Mouse (Mus musculus): ENCODE data around the gene Camta1.

Gene Camta1

DNA sequence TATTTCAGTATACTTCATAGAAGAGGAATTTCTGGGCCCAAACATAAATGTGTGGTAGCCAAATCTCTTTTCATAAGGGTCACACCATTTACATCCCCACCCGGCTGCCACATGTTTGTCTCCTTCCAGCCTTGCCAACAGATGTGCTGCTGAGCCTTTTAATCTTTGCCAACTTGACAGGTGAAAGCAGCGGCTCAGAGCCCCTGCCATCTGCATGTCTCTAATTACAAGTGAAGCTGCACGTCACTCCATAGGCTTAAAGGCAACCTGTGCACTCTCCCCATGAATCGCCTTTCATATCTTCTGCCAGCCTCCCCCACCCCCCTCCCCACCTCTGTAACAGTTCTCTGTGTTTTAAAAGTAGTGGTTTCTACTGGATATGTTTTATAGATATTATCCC, 351.3 kb downstream of the Camta1 start:
- DNase-seq, result no peak

DNA sequence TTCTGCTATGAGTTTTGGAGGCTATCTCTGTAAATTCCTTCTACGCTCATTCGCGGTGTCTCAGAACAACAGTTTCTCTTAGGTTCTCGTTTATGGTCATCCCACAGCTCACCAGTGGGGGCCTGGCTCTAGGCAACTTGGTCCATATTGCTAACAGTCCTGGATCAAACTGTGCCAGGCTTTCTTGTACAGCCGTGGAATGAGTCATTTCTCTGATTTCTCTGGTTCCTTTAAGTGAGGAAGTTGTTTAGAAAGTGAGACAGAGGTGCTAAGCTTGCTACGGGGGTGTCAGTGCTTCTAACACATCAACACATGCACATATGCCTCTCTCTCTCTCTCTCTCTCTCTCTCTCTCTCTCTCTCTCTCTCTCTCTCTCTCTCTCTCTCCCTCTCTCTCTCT, 355.0 kb downstream of the Camta1 start:
- DNase-seq, result no peak

DNA sequence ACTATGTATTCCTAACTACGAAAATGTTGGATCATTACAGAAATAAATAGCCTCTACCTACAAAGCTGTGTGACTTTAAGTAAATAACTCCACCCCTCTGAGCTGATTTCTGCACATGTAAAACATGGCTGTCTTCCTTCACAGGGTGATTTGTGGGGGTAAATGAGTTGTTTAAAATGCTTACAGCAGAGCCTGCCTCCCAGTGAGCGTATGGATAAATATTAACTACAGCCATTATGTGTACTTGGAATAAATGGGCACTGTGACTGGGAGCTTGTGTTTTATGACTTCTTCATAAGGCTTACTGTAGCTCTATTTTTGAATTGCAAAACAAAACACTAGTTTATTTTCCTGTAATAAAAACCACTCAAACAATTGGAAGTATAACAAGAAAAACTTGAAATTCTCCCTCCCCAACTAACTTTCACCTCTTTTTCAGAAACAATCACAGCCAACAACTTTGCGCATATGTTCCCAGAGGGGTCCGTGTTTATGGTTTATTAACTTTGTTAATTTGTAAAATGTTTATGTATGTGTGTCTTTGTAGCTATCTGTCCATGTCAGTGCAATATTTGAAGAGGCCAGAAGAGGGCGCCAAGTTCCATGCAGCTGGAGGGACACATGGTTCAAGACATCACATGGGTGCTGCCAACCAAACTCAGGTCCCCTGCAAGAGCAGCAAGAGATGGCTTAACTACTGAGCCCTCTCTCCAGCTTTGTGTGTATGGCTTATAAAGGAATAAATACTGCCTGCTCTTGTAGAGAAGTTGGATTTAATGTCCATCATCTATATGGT, 363.0 kb downstream of the Camta1 start:
- DNase-seq, result no peak

- DNase-seq, result no peak
Measured at GRCm38 (mm10) chr4:151496581-151496980, 365.1 kb downstream of the Camta1 start.

GRCm38 (mm10) chr4:151495276-151495882, 366.3 kb downstream of the Camta1 start:
- DNase-seq, result no peak

GRCm38 (mm10) chr4:151492786-151493185, 368.9 kb downstream of the Camta1 start:
- no peak for DNase-seq

GRCm38 (mm10) chr4:151483977-151484313, 377.7 kb downstream of the Camta1 start:
- no peak for DNase-seq

DNA sequence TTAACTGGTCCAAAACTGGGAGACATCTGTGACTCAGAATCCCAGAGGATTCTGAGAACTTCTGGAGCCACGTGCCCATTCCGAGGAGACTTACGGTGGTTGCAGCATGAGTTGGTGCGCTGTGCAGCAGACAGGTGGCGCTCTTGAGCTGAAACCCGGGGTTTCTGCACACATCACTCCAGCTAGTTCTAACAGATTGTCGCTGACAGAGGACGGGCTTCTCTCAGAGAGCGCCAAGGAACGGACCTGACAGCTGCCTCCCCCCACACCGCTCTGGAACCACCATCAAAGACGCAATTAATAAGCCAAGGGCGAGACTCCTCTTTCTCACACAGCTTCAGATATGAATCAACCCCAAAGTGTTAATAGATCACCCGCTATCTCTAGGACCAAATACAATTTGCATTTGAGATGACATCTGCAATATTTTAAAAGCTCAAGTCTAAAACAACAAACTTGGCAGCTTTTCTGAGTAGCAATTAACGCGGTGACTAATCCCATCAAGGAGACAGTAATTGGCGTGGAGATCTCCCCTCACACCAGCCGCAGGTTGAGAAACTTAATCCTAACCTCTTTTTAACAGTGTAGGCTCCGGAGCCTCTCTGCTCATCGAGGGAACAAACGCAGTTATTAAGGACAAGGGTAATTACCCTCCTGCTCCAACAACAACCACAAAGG, 378.2 kb downstream of the Camta1 start:
- DNase-seq, result no peak

GRCm38 (mm10) chr4:151480928-151481327, 380.7 kb downstream of the Camta1 start:
- no peak for DNase-seq

DNA sequence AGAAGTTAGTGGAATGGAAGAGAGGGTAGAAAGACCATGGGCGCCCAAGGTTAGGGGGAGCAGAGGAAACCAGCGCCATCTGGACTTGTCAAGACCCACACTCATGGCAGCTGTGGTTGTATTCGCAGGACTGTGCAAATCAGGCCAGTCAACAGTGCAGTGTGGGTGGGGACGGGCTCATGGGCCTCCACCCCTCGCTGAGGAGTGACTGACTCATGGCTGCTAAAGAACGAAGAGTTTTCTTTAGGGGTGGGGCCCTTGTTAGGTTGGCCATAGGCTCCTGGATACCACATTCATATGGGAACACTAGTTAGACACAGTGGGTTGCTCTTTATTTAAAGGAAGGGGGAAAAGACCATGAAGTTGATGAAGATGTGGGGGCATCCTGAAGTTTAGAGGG, 383.7 kb downstream of the Camta1 start:
- DNase-seq, result no peak

DNA sequence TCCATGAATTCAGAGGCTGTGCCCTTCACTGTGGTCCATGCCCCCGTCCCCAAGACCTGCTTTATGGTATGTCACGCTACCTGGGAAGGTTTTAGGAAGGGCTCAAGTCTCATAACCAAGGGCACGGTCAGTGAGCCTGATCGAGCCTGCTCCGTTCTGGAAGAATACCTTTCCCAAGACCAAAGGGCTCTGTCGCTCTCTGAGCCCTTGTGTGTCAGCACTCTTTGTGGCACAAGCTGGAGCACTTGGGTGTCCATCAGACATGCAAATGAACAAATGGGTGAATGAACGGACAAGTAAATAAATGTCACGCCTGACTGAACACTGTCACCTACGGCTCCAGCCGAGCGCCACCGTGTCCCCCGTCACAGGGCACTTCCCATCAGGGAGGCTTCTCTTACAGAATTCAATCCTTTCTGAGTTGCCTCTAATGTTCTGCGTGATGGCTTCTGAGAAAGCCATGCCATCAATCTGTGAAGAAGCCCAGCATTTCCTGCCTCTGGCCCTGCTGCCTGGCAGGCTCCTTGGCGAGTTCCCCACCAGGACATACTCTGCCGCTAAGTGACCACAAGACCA, 386.7 kb downstream of the Camta1 start:
- no peak for DNase-seq

DNA sequence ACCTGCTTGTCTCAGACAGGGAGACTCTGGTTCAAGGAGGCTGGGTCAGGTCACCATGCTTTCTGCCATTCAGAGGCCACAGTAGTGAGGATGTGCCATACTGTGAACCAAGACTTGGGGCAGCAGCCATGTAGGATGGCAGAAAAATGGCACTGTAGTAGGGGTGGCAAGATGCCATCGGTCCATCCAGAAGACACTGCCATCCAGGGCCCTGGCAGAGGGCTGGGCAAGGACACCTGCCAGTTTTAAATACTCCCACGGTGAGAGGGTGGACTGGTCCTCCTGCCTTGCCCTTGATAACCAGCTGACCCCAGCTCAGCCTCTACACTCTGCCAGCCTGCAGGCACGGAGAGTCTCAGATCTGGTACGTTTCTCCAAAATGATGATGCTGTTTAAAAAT, 389.8 kb downstream of the Camta1 start:
- no peak for DNase-seq

DNA sequence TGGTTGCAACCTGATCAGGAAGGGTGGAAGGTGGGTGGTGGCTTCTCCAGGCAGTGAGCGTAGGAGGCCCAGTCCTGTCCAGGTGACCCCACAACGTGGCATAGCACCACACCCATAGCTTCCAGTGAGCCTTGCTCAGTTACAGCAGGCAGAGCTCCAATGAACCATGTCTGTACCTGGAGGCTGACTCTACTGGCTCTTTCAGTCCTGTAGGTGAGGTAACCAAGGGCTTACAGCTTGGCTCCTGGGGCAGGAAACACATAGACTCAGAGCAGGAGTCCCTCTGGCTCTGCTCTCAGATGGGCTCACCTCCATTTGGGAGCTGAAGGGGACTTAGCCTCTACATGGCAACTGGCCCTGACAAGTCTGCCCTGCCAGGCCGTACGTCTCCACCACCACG, 393.3 kb downstream of the Camta1 start:
- no peak for DNase-seq

DNA sequence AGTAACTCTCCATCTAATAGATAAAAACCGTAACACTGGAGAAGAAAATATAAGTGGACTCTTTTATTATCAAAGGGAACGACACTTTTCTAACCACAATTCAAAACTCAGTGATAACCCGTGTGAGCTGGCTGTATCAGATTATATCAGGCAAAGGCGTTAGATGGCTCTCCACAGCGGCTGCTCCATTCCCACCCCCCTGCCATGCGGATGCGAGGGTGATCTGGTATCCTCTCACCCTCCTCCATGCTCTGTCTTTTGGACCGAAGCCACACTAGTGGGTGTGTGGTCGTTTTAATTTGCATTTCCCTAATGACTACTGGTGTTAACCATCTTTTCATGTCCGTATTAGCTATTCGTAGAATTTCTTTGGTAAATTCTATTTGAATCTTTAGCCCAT, 403.0 kb downstream of the Camta1 start:
- DNase-seq, result no peak

DNA sequence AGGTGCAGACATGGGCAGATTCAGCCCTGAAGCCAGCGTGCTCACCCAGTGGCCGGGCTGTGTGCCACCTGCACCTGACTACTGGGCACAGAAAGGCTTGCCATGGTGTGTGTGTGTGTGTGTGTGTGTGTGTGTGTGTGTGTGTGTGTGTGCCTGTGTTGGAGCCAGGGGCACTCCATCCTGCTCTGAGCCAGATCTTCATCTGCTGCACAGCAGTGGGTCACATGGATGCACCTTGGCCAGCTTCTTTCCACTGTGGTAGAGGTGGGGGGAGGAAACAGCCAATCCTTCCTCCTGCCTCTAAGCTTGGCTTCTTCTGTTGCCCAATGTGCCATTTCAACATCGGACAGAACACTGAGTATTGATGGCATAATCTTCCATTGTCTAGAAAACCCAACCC, 407.1 kb downstream of the Camta1 start:
- no peak for DNase-seq

DNA sequence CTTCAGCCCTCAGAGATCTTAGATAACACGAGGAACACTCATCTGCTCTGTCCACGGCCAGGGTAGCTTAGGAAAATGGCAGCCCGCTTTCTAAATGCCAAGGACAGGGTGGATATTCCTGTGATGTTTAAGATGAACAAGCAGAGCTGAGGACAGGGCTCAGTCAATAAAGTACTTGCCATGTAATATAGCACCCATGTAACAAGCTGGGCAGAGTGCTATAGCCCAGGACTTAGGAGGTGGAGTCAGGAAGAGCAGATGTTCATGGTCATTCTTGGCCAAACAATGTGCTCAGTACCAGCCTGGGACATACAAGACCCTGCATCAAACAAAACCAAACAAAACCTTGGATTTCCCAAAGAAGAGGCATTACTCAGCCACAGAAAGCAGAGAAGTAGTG, 407.6 kb downstream of the Camta1 start:
- DNase-seq, result no peak

DNA sequence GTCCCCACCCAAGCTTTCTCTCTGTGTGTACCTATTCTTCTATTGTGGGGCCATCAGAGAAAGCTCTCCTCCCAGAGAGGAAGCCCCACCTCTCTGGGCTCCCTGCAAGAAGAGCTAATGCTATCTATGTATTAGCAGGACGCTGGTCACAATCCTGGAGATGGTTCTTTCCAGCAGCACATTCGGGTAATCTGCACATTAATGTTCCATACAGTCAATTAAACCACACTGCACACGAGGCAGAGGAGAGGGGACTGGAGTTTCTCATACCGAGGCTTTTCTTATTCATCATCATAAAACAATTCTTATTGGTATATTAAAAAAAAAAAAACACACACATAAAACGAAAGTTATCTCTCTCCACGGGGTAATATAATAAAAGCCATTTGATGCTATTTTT, 409.8 kb downstream of the Camta1 start:
- DNase-seq, result no peak

DNA sequence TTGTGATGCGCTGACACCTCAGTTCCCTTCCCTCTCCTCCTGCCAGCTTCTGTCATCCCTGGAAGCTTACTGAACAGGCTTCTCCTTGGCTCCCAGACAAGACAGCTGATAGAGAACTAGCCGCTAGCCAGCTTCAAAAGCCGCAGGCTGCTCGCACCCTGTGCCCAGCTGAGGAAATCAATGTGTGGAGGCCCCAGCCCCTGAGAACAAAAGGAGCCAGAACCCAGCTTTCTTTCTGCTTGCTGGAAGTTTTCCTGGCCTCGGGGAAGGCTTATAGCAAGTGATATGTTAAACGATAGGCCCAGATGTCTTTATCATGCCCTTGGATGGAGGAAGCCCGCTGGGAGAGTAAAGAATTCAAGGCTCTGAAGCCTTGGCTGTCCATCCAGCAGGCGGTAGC, 411.7 kb downstream of the Camta1 start:
- no peak for DNase-seq

GRCm38 (mm10) chr4:151448341-151448740, 413.3 kb downstream of the Camta1 start:
- DNase-seq, result no peak

- DNase-seq, result no peak
Measured at GRCm38 (mm10) chr4:151444665-151445064, 417.0 kb downstream of the Camta1 start.

DNA sequence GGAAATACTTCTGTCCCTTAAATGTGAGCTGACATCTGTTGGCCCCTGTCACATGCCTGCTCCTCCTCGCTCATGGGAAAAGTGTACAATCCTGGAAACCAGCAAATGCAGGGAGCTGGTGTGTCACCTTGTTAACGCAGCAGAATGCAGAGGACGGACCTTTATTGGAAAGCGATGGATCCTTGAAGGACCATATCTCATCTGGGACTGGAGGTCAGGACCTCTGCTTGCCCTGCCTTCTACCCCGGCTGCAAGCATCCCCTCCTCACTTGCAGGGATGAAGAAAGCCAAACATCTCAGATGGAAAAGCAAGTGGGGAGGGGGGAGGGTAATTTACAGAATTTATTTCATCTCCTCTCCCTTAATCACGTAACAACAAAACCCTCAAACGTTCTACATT, 423.1 kb downstream of the Camta1 start:
- no peak for DNase-seq

DNA sequence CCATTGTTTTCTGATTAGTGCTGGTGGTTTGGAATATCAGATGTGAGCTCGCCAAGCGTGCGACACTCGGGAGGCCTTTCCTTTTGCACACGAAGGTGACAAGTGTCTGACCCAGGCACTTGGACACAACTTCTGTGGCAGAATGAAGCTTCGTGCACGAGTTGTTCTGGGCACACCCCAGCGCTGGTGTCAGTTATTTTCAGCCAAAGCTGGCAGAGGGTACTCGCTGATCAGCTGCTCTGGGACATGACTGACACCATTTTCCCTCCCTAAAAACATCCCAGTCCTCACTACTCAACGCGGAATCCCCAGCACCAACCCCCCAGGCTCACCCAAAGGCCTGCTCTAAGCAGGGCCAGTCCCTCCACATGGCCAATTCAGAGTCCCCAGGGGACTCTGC, 423.8 kb downstream of the Camta1 start:
- DNase-seq, result no peak

DNA sequence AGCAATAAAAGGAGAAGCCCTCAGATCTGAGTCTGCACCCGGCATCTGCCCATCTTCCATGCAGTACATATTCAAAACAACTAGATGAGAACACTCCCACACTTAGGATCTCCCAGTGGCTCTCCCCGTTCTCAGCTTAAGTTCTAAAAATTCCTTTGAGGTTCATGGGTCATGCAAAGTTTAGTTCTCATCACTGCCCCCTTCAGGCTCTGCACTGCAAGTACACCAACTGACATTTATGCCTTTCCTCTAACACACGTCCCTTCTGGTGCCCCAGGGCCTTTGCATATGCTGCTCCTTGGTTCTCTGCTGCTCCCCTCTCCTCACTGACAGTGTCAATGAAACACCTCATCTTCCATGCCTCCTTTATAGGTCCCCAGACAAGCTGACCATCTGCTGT, 436.5 kb downstream of the Camta1 start:
- DNase-seq, result no peak

GRCm38 (mm10) chr4:151422922-151423321, 438.8 kb downstream of the Camta1 start:
- no peak for DNase-seq

Measured in B cell, adult 2 months (primary cell).